In genomic region chr14:21750881-21751542, GRCm38 (mm10) we compare ENCODE assay signal across 8 mouse cellular contexts. TPM values are rescaled to one million over a fixed set of nuclear protein-coding genes. Genes with fewer than 3 reads are reported as not detected.
A peak's percentile ranks its signal among the peaks of the same experiment; 100 is the strongest.
DNase-seq lines count a peak whose midpoint lies in the region; ATAC-seq and TF ChIP-seq lines count a peak whose summit lies in the region.

Gene Dusp13, minus strand, starts transcription at chr14:21751181.

- DNase-seq in adipocyte (ENCODE audit: low spot score): peak; percentile 60
- DNase-seq in embryo, embryonic 10.5 days (ENCODE audit: low spot score): peak; percentile 75
- DNase-seq in left cerebral cortex, postnatal 4 days: peak; percentile 57
- peak; percentile 68 for DNase-seq in midbrain, embryonic 10.5 days (ENCODE audit: low spot score)
- DNase-seq in right cerebral cortex, postnatal 36 days (ENCODE audit: low spot score in 2 of 2): peak; percentile 60 to 65
- no peak for DNase-seq in c-Kit-positive CD71-positive TER-119-positive erythroid progenitor cells, embryonic 14.5 days (ENCODE audit: low spot score)

- under 1% methylated on average over 26 of the region's 26 CpGs for WGBS in intestine, postnatal 0 days
- under 1% methylated on average over 26 of the region's 26 CpGs for WGBS in midbrain, embryonic 10.5 days

- intact Hi-C loops in left cerebral cortex, postnatal 4 days (cut with DNase I): loop anchor here (5.0 kb wide), 1 partner anchor 81 kb away; no protein-coding TSS in a partner anchor

- peak within 1 kb of the TSS; percentile 97 for H3K9ac ChIP-seq in intestine, postnatal 0 days (ENCODE audit: low read depth, low read length)

- H3K4me1 ChIP-seq in intestine, postnatal 0 days (replicated peaks; ENCODE audit: control insufficient read depth, insufficient read depth, low read length): peaks cover 5% of the 10 kb centered on the region; the same call in 1 of the 2 replicates
- H3K4me1 ChIP-seq in midbrain, embryonic 10.5 days: peaks cover 20% of the 10 kb centered on the region

- TF ChIP-seq CTCF in intestine, postnatal 0 days (IDR thresholded peaks at IDR 0.05; ENCODE audit: low read depth): no peak

- peak within 1 kb of the TSS; percentile 100 for H3K4me3 ChIP-seq in intestine, postnatal 0 days (ENCODE audit: low read depth, low read length)
- H3K4me3 ChIP-seq in midbrain, embryonic 10.5 days: peak within 1 kb of the TSS; percentile 98

- H3K27ac ChIP-seq in intestine, postnatal 0 days (ENCODE audit: low read depth, low read length): peak within 1 kb of the TSS; percentile 91
- peak within 1 kb of the TSS; percentile 92 for H3K27ac ChIP-seq in midbrain, embryonic 10.5 days (replicated peaks)

- H3K9me3 ChIP-seq in intestine, postnatal 0 days (ENCODE audit: control insufficient read depth): no peaks in the 10 kb centered on the region
- no peaks in the 10 kb centered on the region for H3K9me3 ChIP-seq in midbrain, embryonic 10.5 days (replicated peaks)

- no peaks in the 10 kb centered on the region for H3K36me3 ChIP-seq in intestine, postnatal 0 days (ENCODE audit: control insufficient read depth, insufficient read depth)
- no peaks in the 10 kb centered on the region for H3K36me3 ChIP-seq in midbrain, embryonic 10.5 days

- H3K4me2 ChIP-seq in intestine, postnatal 0 days (replicated peaks; ENCODE audit: low read depth): peak within 1 kb of the TSS; percentile 79

- H3K27me3 ChIP-seq in intestine, postnatal 0 days (replicated peaks; ENCODE audit: control insufficient read depth, insufficient read depth, low read length): no peaks in the 10 kb centered on the region
- no peaks in the 10 kb centered on the region for H3K27me3 ChIP-seq in midbrain, embryonic 10.5 days (ENCODE audit: low read depth, poor library complexity, severe bottlenecking)

- ATAC-seq in granulocyte monocyte progenitor cell, adult 5-6 weeks (replicated peaks; ENCODE audit: poor library complexity, severe bottlenecking): peak; percentile 61
- ATAC-seq in intestine, postnatal 0 days: peak; percentile 76

RNA-seq across cellular contexts. Expression of gene Dusp13, which starts in this region (rescaled TPM):
- total RNA-seq in granulocyte monocyte progenitor cell, adult 5-6 weeks (2014; fragmentation: Nextera tagmentation): not detected in 2 replicates
- total RNA-seq in granulocyte monocyte progenitor cell, adult 5-6 weeks (2017): not detected in 2 replicates
- 0.16 and 0.17 TPM in 2 replicates for polyA plus RNA-seq in intestine, postnatal 0 days (2015; fragmentation: Nextera tagmentation; extraction: Ambion mirVana)
- not detected for total RNA-seq in left cerebral cortex, postnatal 4 days (2021)
- polyA plus RNA-seq in midbrain, embryonic 10.5 days (2016; fragmentation: Nextera tagmentation; extraction: Ambion mirVana): not detected in 2 replicates

Comparison
In these comparisons a context has a peak if more than half of its experiments do, and no peak if none do; other contexts are left out.
1. Peak in ATAC-seq in granulocyte monocyte progenitor cell, adult 5-6 weeks; RNA of the gene not detected or under 1 TPM.
2. Peak in ATAC-seq, H3K4me3 ChIP-seq, H3K27ac ChIP-seq, H3K9ac ChIP-seq and H3K4me2 ChIP-seq in intestine, postnatal 0 days; RNA of the gene not detected or under 1 TPM.
3. Peak in DNase-seq in left cerebral cortex, postnatal 4 days; RNA of the gene not detected or under 1 TPM.
4. Peak in DNase-seq, H3K4me3 ChIP-seq and H3K27ac ChIP-seq in midbrain, embryonic 10.5 days; RNA of the gene not detected or under 1 TPM.